In genomic region chr2:29060135-29060597, GRCm38 (mm10) we compare ENCODE assay signal across 7 mouse cellular contexts. TPM values are rescaled to one million over a fixed set of nuclear protein-coding genes. Genes with fewer than 3 reads are reported as not detected.
A peak's percentile ranks its signal among the peaks of the same experiment; 100 is the strongest.
DNase-seq lines count a peak whose midpoint lies in the region; ATAC-seq lines count a peak whose summit lies in the region.

Gene Ttf1, plus strand, starts transcription at chr2:29060262.

- H3K9me3 ChIP-seq in embryonic facial prominence, embryonic 12.5 days: no peaks in the 10 kb centered on the region
- no peaks in the 10 kb centered on the region for H3K9me3 ChIP-seq in limb, embryonic 13.5 days
- H3K9me3 ChIP-seq in midbrain, embryonic 16.5 days (replicated peaks; ENCODE audit: control insufficient read depth, low read length, poor library complexity, severe bottlenecking): no peaks in the 10 kb centered on the region

- under 1% methylated on average over 41 of the region's 41 CpGs for WGBS in embryonic facial prominence, embryonic 12.5 days
- WGBS in limb, embryonic 13.5 days: under 1% methylated on average over 41 of the region's 41 CpGs
- WGBS in midbrain, embryonic 16.5 days: under 1% methylated on average over 41 of the region's 41 CpGs

- ATAC-seq in embryonic facial prominence, embryonic 12.5 days (ENCODE audit: insufficient number of reproducible peaks, insufficient read depth, low FRiP score, low TSS enrichment): peak; percentile 94
- ATAC-seq in limb, embryonic 13.5 days (ENCODE audit: low FRiP score, low read depth): peak; percentile 97
- peak; percentile 96 for ATAC-seq in midbrain, embryonic 16.5 days

- H3K4me3 ChIP-seq in embryonic facial prominence, embryonic 12.5 days: peak within 1 kb of the TSS; percentile 96
- H3K4me3 ChIP-seq in limb, embryonic 13.5 days: peak within 1 kb of the TSS; percentile 90
- peak within 1 kb of the TSS; percentile 95 for H3K4me3 ChIP-seq in midbrain, embryonic 16.5 days (ENCODE audit: low read depth, low read length)

- peak within 1 kb of the TSS; percentile 78 for H3K9ac ChIP-seq in embryonic facial prominence, embryonic 12.5 days
- peak within 1 kb of the TSS; percentile 81 for H3K9ac ChIP-seq in limb, embryonic 13.5 days
- H3K9ac ChIP-seq in midbrain, embryonic 16.5 days (ENCODE audit: low read depth, low read length): peak within 1 kb of the TSS; percentile 84

- H3K4me2 ChIP-seq in embryonic facial prominence, embryonic 12.5 days (replicated peaks): peak within 1 kb of the TSS; percentile 71
- H3K4me2 ChIP-seq in limb, embryonic 13.5 days (replicated peaks): peak within 1 kb of the TSS; percentile 83
- H3K4me2 ChIP-seq in midbrain, embryonic 16.5 days (ENCODE audit: low read length): peak within 1 kb of the TSS; percentile 81

- peak within 1 kb of the TSS; percentile 96 for H3K27ac ChIP-seq in embryonic facial prominence, embryonic 12.5 days
- peak within 1 kb of the TSS; percentile 93 for H3K27ac ChIP-seq in limb, embryonic 13.5 days
- peak within 1 kb of the TSS; percentile 87 for H3K27ac ChIP-seq in midbrain, embryonic 16.5 days (ENCODE audit: low read length)

- peak; percentile 84 for DNase-seq in adrenal gland, postnatal 25 days
- peak; percentile 93 for DNase-seq in heart, adult 18-20 months
- DNase-seq in kidney, adult 8-10 months: peak; percentile 90 to 91
- peak; percentile 79 to 90 for DNase-seq in spleen, postnatal 10 days (ENCODE audit: low spot score in 2 of 2)

- peaks cover 10% of the 10 kb centered on the region; the same call in 1 of the 2 replicates for H3K4me1 ChIP-seq in embryonic facial prominence, embryonic 12.5 days
- peaks cover 12% of the 10 kb centered on the region for H3K4me1 ChIP-seq in limb, embryonic 13.5 days
- peaks cover 7% of the 10 kb centered on the region for H3K4me1 ChIP-seq in midbrain, embryonic 16.5 days (ENCODE audit: control insufficient read depth, insufficient read depth, low read length)

- H3K27me3 ChIP-seq in embryonic facial prominence, embryonic 12.5 days: peaks cover 10% of the 10 kb centered on the region
- peaks cover 31% of the 10 kb centered on the region for H3K27me3 ChIP-seq in limb, embryonic 13.5 days
- peaks cover 12% of the 10 kb centered on the region for H3K27me3 ChIP-seq in midbrain, embryonic 16.5 days (ENCODE audit: control insufficient read depth, insufficient read depth, low read depth, low read length)

- 0 out of 2 replicates have a peak, but pooled peaks cover 6% of the 10 kb centered on the region for H3K36me3 ChIP-seq in embryonic facial prominence, embryonic 12.5 days
- H3K36me3 ChIP-seq in limb, embryonic 13.5 days: peaks cover 11% of the 10 kb centered on the region; the same call in 1 of the 2 replicates
- no peaks in the 10 kb centered on the region for H3K36me3 ChIP-seq in midbrain, embryonic 16.5 days (ENCODE audit: control insufficient read depth, insufficient read depth, low read length)

RNA-seq across cellular contexts. Expression of gene Ttf1, which starts in this region (rescaled TPM):
- total RNA-seq in adrenal gland, postnatal 25 days (2021): 15.2 and 18.5 TPM in 2 replicates
- polyA plus RNA-seq in embryonic facial prominence, embryonic 12.5 days (2016; fragmentation: Nextera tagmentation; extraction: Ambion mirVana): 11.4 and 12.4 TPM in 2 replicates
- total RNA-seq in heart, adult 18-20 months (2021): 1 to 10 TPM; 7.0 to 7.5 TPM
- polyA plus RNA-seq in limb, embryonic 13.5 days (2015; fragmentation: Nextera tagmentation; extraction: Ambion mirVana): 10.8 and 11.9 TPM in 2 replicates
- polyA plus RNA-seq in midbrain, embryonic 16.5 days (2015; fragmentation: Nextera tagmentation; extraction: Ambion mirVana): 7.3 and 7.7 TPM in 2 replicates

Comparison
In these comparisons a context has a peak if more than half of its experiments do, and no peak if none do; other contexts are left out.
1. Peak in every context shown above with its lines: DNase-seq, ATAC-seq, H3K4me3 ChIP-seq and H3K27ac ChIP-seq.